Mouse (Mus musculus) ES-E14 (cell line): ENCODE measurements around the gene Fam69a. TPM values are rescaled to one million over a fixed set of nuclear protein-coding genes. Genes with fewer than 3 reads are reported as not detected.

Experiments
- DNase-seq: peaks from one replicate; pipeline ENCODE4 v3.0.0-alpha.2; 2013; ENCODE audit warnings: low read depth, low spot score
- H3K27ac ChIP-seq: 2 replicates; pipeline ENCODE4 v1.5.1; 2012; ENCODE audit warnings: low read depth, mild to moderate bottlenecking, low read length, moderate library complexity, mixed read lengths; ENCODE audit not compliant: poor library complexity, insufficient read depth, severe bottlenecking
- H3K36me3 ChIP-seq: 2 replicates; pipeline ENCODE4 v1.6.1; 2012; ENCODE audit warnings: mild to moderate bottlenecking, low read length, moderate library complexity, mixed read lengths; ENCODE audit not compliant: control insufficient read depth, poor library complexity, insufficient read depth, severe bottlenecking
- H3K4me1 ChIP-seq, 2 experiments: fragments of 150-350 bp in 1 of 2; sonication (generic) in 1 of 2; 2 replicates each; pipeline ENCODE4 v1.6.1; 2012; ENCODE audit warnings: low read length in 2 of 2, mild to moderate bottlenecking in 1 of 2, mixed read lengths in 1 of 2; ENCODE audit not compliant: control insufficient read depth in 2 of 2, insufficient read depth in 2 of 2, poor library complexity in 1 of 2
- H3K4me3 ChIP-seq, 2 experiments: fragments of 150-350 bp in 1 of 2; sonication (generic) in 1 of 2; 2 replicates each; pipeline ENCODE4 v1.5.1; 2012; ENCODE audit warnings: low read length in 2 of 2, low read depth in 1 of 2, mild to moderate bottlenecking in 1 of 2, mixed read lengths in 1 of 2; ENCODE audit not compliant: insufficient read depth in 1 of 2, poor library complexity in 1 of 2, severe bottlenecking in 1 of 2
- H3K9ac ChIP-seq: 2 replicates; pipeline ENCODE4 v1.6.1; 2012; ENCODE audit warnings: low read depth, mild to moderate bottlenecking, low read length, mixed read lengths; ENCODE audit not compliant: poor library complexity, insufficient read depth, severe bottlenecking
- H3K9me3 ChIP-seq: fragments of 150-350 bp; sonication (generic); 2 replicates; pipeline ENCODE4 v1.6.1; 2012; ENCODE audit warnings: low read depth, mild to moderate bottlenecking, low read length; ENCODE audit not compliant: control insufficient read depth, insufficient read depth
- CHD2 ChIP-seq: IDR thresholded peaks from 2 replicates; pipeline ENCODE4 v1.6.1; 2014; ENCODE audit warnings: mild to moderate bottlenecking, low read depth, low read length, inconsistent platforms
- HCFC1 ChIP-seq: IDR thresholded peaks from 2 replicates; pipeline ENCODE4 v1.6.1; 2012; ENCODE audit warnings: low read length, inconsistent platforms, borderline replicate concordance; ENCODE audit not compliant: insufficient read depth
- MAFK ChIP-seq: IDR thresholded peaks from 2 replicates; pipeline ENCODE4 v1.6.1; 2014; ENCODE audit warnings: mild to moderate bottlenecking, low read depth, low read length, inconsistent platforms; ENCODE audit not compliant: insufficient read depth
- ZC3H11A ChIP-seq: IDR thresholded peaks from 2 replicates; pipeline ENCODE4 v1.6.1; 2012; ENCODE audit warnings: low read depth, mild to moderate bottlenecking, inconsistent platforms, low read length, borderline replicate concordance
- ZNF384 ChIP-seq: IDR thresholded peaks from 2 replicates; pipeline ENCODE4 v1.6.1; 2012; ENCODE audit warnings: low read depth, low read length, inconsistent platforms
- in situ Hi-C, 2 experiments: fragments of 600-800 bp; cut with MboI; formaldehyde crosslinking; loops; one replicate each; pipeline ENCODE4 v1.15.1; 2025; ENCODE audit warnings: low sequenced_read_pairs in 2 of 2, inconsistent platforms in 1 of 2; ENCODE audit not compliant: unreplicated experiment in 2 of 2
- total RNA-seq: library from RNA; depleted of rRNA; stranded (reverse); fragments of 300-350 nt; gene quantifications from 2 replicates; pipeline ENCODE4 v1.2.3, GENCODE M21; 2012; rRNA removed

Fam69a gene
- total RNA-seq: 7.5 and 7.6 TPM in 2 replicates

GRCm38 (mm10) chr5:107986967-107987834 lies at the start of gene Fam69a:
Fam69a (minus strand) TSS chr5:107987085.
- TF ChIP-seq HCFC1 (peak; percentile 45; the same call in 1 of the 2 replicates), CHD2 (no peak)
- Histone ChIP-seq H3K9ac (peak within 1 kb of the TSS; percentile 91), H3K27ac (peak within 1 kb of the TSS; percentile 72), H3K36me3 (no peaks in the 10 kb centered on the region), H3K4me3 (peak within 1 kb of the TSS; percentile 97 to 99), H3K4me1 (0 out of 4 replicates have a peak, but pooled peaks cover 0 to 3% of the 10 kb centered on the region in 2 experiments), H3K9me3 (no peaks in the 10 kb centered on the region)
- in situ Hi-C loops: no loop called here
- peak; percentile 69 for DNase-seq

GRCm38 (mm10) chr5:108035523-108035922 lies 48.6 kb upstream of the Fam69a start:
- Histone ChIP-seq H3K4me3 (no peak overlapping the region), H3K27ac (no peak overlapping the region), H3K9me3 (no peaks in the 10 kb centered on the region), H3K9ac (no peak overlapping the region), H3K36me3 (no peaks in the 10 kb centered on the region), H3K4me1 (no peaks in the 10 kb centered on the region; a peak in 1 of 4 replicates)
- DNase-seq: no peak
- TF ChIP-seq ZC3H11A (no peak), MAFK (no peak), HCFC1 (no peak), CHD2 (no peak), ZNF384 (no peak)
- in situ Hi-C loops: loop anchor here in 1 of 2 experiments (10.0 kb wide), 1 partner anchor 139 kb away; no protein-coding TSS in a partner anchor

- TF ChIP-seq ZNF384: peak; percentile 60
- no peak for TF ChIP-seq MAFK
- TF ChIP-seq ZC3H11A: peak; percentile 92
- TF ChIP-seq CHD2: no peak; the same call in 1 of the 2 replicates
- no peak for TF ChIP-seq HCFC1
- in situ Hi-C loops: loop anchor here in 1 of 2 experiments (10.0 kb wide), 1 partner anchor 141 kb away; no protein-coding TSS in a partner anchor
- DNase-seq: peak; percentile 58
- H3K9ac ChIP-seq: no peak overlapping the region
- H3K4me1 ChIP-seq: no peaks in the 10 kb centered on the region
- H3K36me3 ChIP-seq: no peaks in the 10 kb centered on the region
- H3K27ac ChIP-seq: no peak overlapping the region
- no peak overlapping the region for H3K4me3 ChIP-seq
- no peaks in the 10 kb centered on the region for H3K9me3 ChIP-seq
Observed at GRCm38 (mm10) chr5:108034194-108034593, 47.3 kb upstream of the Fam69a start.

- no peak for DNase-seq
- in situ Hi-C loops: loop anchor here in 1 of 2 experiments (10.0 kb wide), 1 partner anchor 144 kb away; no protein-coding TSS in a partner anchor
- no peaks in the 10 kb centered on the region for H3K36me3 ChIP-seq
- TF ChIP-seq MAFK (no peak), CHD2 (no peak), ZC3H11A (no peak), HCFC1 (no peak)
- no peak overlapping the region for H3K9ac ChIP-seq
- H3K4me1 ChIP-seq: no peaks in the 10 kb centered on the region
- H3K27ac ChIP-seq: no peak overlapping the region
- H3K9me3 ChIP-seq: no peaks in the 10 kb centered on the region
- H3K4me3 ChIP-seq: no peak overlapping the region
Observed at GRCm38 (mm10) chr5:108031267-108031666, 44.4 kb upstream of the Fam69a start.
